Mouse (Mus musculus): ENCODE measurements around the gene Tnfrsf21.

Tnfrsf21 gene

GRCm38 (mm10) chr17:43076801-43077493 is 60.6 kb downstream of the Tnfrsf21 start:
- in situ Hi-C loops (cut with MboI, MseI) = no loop called here

- in situ Hi-C loops (cut with MboI, MseI) = no loop called here
Observed at GRCm38 (mm10) chr17:43077540-43077939, 61.2 kb downstream of the Tnfrsf21 start.

GRCm38 (mm10) chr17:43081225-43081624 is 64.9 kb downstream of the Tnfrsf21 start:
- in situ Hi-C loops (cut with MboI, MseI) = no loop called here

GRCm38 (mm10) chr17:43089496-43089895 is 73.1 kb downstream of the Tnfrsf21 start:
- in situ Hi-C loops (cut with MboI, MseI) = no loop called here

- in situ Hi-C loops (cut with MboI, MseI) = no loop called here
Observed at GRCm38 (mm10) chr17:43090948-43091724, 74.8 kb downstream of the Tnfrsf21 start.

- in situ Hi-C loops (cut with MboI, MseI) = no loop called here
Observed at GRCm38 (mm10) chr17:43092280-43092995, 76.1 kb downstream of the Tnfrsf21 start.

- in situ Hi-C loops (cut with MboI, MseI) = no loop called here
Observed at GRCm38 (mm10) chr17:43094285-43094684, 77.9 kb downstream of the Tnfrsf21 start.

- in situ Hi-C loops (cut with MboI, MseI) = no loop called here
Observed at GRCm38 (mm10) chr17:43097101-43097688, 80.8 kb downstream of the Tnfrsf21 start.

GRCm38 (mm10) chr17:43106108-43106507 is 89.8 kb downstream of the Tnfrsf21 start:
- in situ Hi-C loops (cut with MboI, MseI) = no loop called here

- in situ Hi-C loops (cut with MboI, MseI) = no loop called here
Observed at GRCm38 (mm10) chr17:43107338-43107737, 91.0 kb downstream of the Tnfrsf21 start.

GRCm38 (mm10) chr17:43109501-43109900 is 93.1 kb downstream of the Tnfrsf21 start:
- in situ Hi-C loops (cut with MboI, MseI) = no loop called here

- in situ Hi-C loops (cut with MboI, MseI) = no loop called here
Observed at GRCm38 (mm10) chr17:43110168-43110885, 94.0 kb downstream of the Tnfrsf21 start.

GRCm38 (mm10) chr17:43113391-43113984 is 97.1 kb downstream of the Tnfrsf21 start:
- in situ Hi-C loops (cut with MboI, MseI) = no loop called here

- in situ Hi-C loops (cut with MboI, MseI) = no loop called here
Observed at GRCm38 (mm10) chr17:43114086-43114581, 97.8 kb downstream of the Tnfrsf21 start.

GRCm38 (mm10) chr17:43114926-43115325 is 98.6 kb downstream of the Tnfrsf21 start:
- in situ Hi-C loops (cut with MboI, MseI) = no loop called here

GRCm38 (mm10) chr17:43116748-43117147 is 100.4 kb downstream of the Tnfrsf21 start:
- in situ Hi-C loops (cut with MboI, MseI) = no loop called here

- in situ Hi-C loops (cut with MboI, MseI) = no loop called here
Observed at GRCm38 (mm10) chr17:43119446-43119845, 103.1 kb downstream of the Tnfrsf21 start.

- in situ Hi-C loops (cut with MboI, MseI) = no loop called here
Observed at GRCm38 (mm10) chr17:43121096-43121495, 104.7 kb downstream of the Tnfrsf21 start.

- in situ Hi-C loops (cut with MboI, MseI) = no loop called here
Observed at GRCm38 (mm10) chr17:43128305-43128704, 112.0 kb downstream of the Tnfrsf21 start.

GRCm38 (mm10) chr17:43128908-43129533 is 112.7 kb downstream of the Tnfrsf21 start:
- in situ Hi-C loops (cut with MboI, MseI) = no loop called here
